Mouse (Mus musculus): ENCODE measurements around the gene Vps16.

The Vps16 gene

DNA sequence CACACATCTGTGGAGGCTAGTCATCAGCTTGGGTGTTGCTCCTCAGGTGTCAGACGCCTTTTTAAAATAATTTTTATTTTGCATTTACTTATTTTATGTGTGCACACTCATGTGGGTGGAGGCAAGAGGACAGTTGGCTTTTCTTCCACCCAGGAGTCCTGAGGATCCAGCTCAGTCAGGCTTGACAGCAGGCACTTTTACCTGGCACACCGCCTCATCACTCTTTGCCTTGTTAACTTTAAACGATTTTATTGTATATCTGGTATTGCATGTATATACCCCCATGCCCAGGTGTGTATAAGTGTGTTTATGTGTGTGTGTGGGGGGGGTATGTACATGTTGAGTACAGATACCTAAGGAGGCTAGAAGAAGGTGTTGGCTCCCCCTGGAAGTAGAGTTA lies 33.7 kb downstream of the Vps16 start:
- DNase-seq (ENCODE audit: low read depth in 2 of 2, low spot score in 2 of 2): no peak

DNA sequence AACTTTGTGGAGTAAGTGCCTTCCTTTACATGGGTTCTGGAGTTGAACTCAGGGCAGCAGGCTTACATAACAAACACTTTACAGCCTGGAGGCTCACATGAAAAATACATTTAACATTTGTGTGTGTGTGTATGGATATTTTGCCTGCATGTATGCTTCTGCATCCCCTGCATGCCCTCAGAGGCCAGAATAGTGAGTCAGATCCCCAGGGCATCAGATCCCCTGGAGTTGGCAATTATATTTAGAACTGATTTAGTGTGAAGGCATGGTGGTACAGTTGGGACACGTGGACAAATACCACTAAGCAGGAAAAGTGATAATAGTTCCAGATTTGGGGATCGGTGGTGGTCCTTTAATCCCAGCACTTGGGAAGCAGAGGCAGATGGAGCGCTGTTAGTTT lies 35.4 kb downstream of the Vps16 start:
- no peak for DNase-seq (ENCODE audit: low read depth in 2 of 2, low spot score in 2 of 2)

DNA sequence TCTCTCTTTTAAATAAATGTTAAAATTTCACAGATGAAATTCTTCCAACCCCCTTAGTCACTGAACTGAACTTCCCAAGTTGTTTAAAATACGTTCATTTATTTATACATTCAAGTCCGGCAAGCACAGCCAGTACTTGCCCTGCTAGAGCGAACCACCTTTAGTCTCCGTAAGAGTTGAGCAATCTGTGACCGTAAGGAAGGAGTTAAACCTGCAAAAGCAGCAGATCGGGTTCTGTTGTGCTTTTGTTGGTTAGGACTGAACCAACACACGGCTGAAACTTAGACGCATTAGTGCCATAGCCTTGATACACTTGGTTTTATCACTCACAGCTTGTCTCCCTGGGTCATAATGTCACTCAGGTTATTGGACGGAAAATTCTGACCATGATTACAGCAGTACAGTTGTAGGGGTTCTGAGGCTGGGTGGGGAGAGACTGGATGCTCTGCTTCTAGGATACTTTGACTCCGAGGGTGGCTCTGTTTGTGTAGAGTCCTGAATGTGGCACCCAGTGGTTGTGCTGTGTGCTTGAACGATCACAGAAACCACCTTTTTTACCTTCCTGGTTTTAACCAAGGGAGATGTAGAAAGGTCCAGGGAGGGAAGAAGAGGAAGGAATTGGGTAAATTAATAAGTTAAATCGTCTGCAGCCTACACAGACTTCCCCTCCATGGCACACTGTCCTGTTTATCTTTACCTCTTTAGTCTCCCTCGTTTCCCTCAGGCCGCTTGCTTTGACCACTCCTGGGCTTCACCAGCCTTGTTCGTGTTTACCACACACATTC lies 37.3 kb downstream of the Vps16 start:
- DNase-seq (ENCODE audit: low read depth in 2 of 2, low spot score in 2 of 2): no peak

DNA sequence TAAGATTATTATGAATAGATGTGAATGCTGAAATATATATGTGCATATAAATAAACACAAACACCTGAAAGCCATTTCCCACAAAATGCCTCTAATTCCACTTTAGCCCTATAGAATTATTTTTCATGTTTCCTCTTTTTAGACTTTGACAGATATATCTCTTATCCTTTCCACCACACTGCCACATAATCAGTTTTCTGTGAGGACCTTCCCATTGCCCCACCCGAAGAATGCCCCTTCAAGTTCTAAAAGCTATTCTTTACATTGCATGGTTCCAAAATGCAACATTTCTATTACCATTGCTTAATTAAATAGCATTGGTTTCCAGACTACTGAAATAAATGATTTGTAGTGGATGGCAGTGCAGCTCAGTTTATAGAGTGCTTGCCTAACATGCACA lies 42.3 kb downstream of the Vps16 start:
- DNase-seq (ENCODE audit: low read depth in 2 of 2, low spot score in 2 of 2): no peak

DNA sequence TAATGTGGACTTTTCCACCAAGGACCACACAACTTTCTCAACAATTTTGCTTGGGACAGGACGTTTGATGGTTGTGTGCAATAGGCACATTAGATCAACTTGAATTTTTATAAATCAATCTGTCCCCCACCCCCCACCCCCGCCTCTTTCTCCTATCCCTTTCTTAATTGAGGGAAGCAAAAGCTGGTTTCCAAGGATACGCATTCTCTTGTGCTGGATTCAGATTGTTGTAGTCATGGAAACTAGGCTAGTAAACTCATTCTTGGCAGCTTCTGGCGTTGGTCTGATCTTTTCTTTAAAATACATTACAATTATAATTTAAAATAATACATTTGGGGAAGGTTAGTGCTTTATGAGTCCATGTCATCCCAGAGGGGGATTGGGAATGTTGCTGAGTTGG lies 45.2 kb downstream of the Vps16 start:
- DNase-seq (ENCODE audit: low read depth in 2 of 2, low spot score in 2 of 2): no peak

DNA sequence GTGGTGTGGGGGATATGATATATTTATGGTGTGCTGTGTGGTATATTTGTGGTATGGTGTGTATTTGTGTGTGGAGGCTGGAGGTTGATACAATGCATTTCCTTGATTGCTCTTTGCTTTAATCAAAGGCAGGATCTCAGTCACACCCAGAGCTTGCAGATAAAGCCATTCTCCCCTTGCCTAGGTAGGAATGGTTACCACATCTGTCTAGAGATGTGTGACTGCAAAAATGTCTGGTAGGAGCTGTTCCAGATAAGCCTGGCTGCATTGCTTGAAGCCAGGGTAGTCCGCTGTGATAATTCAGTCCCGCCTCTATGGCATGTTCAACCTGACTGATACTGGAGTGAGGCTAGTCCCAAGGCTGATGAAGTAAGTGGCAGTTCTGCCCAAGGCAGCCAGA lies 45.8 kb downstream of the Vps16 start:
- no peak for DNase-seq (ENCODE audit: low read depth in 2 of 2, low spot score in 2 of 2)

DNA sequence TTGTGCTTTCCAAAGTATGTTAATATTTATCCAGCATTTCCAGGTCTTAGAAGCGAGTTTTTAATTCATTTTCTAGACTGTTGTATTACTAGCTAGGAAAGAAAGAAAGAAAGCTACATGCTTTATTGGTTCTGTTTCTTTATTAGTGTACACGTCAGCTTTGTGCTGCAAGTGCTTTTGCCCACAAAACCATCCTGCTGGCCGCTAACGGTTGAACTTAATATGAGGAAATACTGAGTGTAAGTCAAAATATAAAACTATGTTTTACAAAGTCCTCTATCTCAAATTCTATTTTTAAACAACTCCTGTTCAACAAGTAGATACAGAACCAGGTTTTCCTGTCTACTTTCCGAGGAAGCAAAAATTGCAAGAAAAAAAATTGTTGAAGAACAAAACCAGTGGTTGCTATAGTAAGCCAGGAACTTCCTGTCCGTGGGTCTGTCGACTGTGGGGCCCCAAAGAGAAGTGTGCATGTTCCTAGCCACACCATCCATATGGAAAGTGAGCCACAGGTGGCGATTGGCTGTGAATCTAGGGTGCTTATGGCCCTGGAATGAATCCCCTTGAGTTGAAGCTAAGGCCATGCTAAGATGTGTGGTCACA lies 48.9 kb downstream of the Vps16 start:
- no peak for DNase-seq (ENCODE audit: low read depth in 2 of 2, low spot score in 2 of 2)

DNA sequence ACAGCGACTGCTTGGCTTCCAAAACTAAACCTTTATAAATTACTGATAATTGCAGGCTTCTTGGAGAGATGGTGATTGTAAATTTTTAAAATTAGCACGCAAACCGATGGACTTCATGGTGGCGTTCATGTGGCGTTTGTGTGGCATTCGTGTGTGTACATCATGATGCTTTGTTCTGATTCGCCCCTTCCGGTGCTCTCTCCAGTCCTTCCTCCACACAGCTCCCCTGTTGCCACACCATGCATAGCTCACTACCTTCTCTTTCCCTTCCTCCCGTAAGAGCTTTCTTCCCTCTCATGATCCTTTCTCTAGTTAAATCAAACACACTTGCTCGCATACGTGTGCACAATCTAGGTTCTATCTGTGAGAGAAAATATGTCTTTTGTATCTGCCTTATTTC lies 51.6 kb downstream of the Vps16 start:
- DNase-seq (ENCODE audit: low read depth in 2 of 2, low spot score in 2 of 2): no peak

DNA sequence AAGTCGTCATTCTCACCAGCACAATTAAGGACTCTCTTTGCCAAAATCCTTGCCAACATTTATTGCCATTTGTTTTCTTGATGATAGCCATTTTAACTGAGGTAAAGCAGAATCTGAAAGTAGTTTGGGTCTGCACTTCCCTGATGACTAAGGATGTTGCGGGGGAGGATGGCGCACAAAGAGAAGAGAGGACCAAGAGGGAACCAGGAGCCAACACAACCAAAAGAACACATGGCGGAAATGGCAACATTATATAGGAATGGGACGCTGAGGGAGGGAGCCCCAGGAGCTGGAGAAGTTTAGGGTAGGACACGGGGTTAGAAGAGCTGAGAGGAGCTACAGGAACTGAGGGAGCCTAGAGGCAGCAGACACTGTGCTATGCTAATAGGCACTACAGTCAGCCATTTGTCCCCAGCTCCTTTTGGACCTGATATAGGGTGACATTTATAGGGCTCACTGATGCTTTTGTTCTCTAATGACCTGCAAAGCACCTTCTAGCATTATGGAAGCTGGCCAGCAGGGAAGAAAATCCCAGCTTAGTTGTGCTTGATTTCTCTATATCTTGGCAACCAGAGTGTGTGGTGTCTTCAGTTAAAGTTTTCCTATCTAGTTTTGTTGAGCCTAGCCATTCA lies 52.6 kb downstream of the Vps16 start:
- DNase-seq (ENCODE audit: low read depth in 2 of 2, low spot score in 2 of 2): no peak

DNA sequence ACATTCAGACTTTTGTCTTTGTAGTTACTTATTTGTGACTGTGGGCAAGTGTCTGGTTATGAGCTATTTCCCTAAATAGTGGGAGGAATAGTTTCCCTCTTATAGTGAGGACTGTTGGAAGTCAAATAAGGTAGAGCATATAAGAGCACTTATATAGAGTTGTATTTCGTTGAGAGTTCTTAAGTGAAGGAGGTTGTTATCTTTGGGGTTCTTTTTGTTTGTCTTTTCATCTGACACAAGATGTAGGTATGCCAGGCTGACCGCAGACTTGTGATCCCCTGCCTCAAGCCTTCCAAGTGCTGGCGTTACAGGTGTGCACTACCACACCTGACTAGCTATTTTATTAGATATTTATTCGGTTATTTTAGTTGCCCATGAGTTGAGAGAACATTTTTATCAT lies 58.0 kb downstream of the Vps16 start:
- no peak for DNase-seq (ENCODE audit: low read depth in 2 of 2, low spot score in 2 of 2)

DNA sequence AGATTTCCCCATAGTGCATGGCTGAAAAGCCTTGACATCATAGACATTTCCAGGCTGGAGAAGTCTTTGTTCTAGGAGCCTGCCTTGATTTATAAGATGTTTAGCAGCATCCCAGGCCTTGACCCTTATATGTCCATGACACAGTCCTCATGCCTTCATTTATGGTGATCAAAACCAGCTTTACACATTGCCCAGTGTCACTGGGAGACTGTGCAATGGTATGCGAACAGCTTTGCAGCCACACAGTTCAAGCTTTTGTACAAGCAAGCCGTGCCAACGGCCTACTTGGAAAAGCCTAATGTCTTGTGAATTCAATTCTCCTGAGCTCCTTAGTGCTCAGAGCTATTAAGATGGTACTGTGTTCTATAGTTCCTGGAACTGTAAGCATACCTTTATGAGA lies 58.6 kb downstream of the Vps16 start:
- DNase-seq (ENCODE audit: low read depth in 2 of 2, low spot score in 2 of 2): no peak

DNA sequence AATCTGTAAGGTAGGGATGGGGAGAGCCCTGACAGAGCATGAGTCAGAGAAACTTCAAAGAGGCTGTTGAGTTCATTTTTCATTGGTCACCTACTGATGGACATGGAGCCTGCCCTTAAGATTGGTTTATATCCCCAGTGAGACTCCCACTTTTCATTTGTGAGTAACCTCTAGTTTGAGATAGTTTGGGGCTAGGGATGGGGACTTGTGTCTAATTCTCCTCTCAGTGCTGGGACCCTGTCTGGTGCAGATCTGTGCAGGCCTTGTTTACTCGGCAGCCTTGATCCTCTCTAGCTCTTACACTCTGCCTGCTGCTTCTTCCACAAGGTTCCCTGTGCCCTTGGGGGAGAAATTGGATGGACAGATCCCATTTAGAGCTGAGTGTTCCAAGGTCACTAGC lies 60.1 kb downstream of the Vps16 start:
- no peak for DNase-seq (ENCODE audit: low read depth in 2 of 2, low spot score in 2 of 2)

DNA sequence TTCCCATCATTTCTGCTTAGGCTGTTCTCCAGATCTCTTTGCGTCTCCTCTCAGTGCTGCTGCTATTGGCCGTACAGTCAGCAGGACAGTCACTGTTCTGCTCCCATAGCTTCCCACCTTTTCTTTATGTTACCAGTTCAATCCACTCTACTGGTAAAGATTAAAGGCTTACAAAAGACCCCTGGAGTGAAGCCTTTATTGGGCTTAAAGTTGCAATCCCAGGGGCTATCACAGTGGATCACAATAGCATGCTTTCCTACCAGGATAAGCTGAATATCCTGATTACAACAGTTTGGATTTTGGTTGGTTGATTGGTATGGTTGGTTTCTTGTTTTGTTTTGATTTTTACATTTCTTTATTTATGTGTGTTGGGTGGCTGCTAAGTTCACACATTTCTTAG lies 63.9 kb downstream of the Vps16 start:
- DNase-seq (ENCODE audit: low read depth in 2 of 2, low spot score in 2 of 2): no peak

DNA sequence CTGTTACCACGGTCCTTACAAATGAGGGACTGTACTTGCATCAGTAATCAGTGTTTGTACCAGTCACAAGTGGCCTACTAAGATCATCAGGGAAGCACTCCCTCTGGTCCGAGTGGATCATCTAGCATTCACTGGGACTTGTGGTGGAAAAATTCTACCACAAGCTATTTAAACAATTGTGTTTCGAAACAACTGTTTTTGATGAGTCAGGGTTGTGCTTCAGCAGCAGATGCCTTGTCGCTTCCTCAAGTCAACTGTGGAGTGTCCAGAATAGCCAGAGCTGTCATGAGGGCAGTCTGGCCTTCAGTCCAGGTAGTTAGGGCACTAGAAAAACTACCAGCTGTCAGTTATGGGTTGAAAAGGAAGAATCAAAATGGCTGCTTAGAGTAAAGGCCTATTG lies 64.5 kb downstream of the Vps16 start:
- DNase-seq (ENCODE audit: low read depth in 2 of 2, low spot score in 2 of 2): no peak

DNA sequence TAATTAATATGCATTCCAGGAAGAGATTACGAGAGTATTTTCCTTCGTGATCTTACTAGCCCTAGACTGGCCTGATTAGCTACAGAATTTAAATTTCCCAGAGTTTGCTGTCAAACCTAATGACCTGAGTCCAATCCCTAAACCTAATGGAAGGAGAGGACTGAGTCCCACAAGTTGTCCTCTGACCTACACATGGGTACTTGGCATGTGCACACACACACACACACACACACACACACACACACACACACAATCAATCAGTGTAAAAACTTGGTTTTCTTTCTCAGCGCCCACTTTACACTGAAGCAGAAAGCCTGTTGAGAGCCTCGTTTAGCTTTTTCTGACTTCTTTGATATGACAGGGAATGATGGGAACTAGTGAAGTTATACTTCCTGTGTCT lies 67.0 kb downstream of the Vps16 start:
- DNase-seq (ENCODE audit: low read depth in 2 of 2, low spot score in 2 of 2): no peak

DNA sequence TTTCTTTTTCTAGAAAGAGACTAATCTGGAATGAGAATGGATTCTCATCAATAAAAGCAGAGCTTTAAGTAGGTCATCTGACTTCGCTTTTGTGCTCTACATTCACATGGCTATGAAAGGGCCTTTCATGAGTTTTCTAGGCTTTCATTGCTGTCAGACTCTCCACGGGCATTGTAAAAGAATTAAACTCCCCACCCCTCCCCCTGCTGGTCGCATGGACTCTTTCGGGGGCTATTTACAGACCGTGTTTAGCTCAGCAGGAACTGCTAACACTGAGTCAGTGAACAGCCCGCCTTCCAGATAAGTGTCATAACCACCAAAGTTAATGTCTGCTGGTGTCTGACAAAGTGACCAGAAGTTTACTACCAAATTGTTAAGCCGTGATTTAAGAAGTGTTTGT lies 67.4 kb downstream of the Vps16 start:
- DNase-seq (ENCODE audit: low read depth in 2 of 2, low spot score in 2 of 2): no peak
